Mouse (Mus musculus) spleen, postnatal 14 days (tissue): ENCODE measurements at regions not wholly inside any gene's neighbourhood (a gene's known extent, or its start where the extent isn't known, plus 50 kb on each side); places are given as distances from the start of the nearest gene placed in this dataset.
"Not testable (repeated sequence)": the region's sequence is repeated elsewhere in the genome, so short reads cannot be mapped to it uniquely, and the experiment has no call there.

Experiments
- DNase-seq, 2 experiments: peaks; one replicate each; pipeline ENCODE4 v3.0.0; 2021 to 2022; ENCODE audit warnings: low spot score in 2 of 2

GRCm38 (mm10) chr5:132955051-132955450 lies 411.9 kb upstream of the Auts2 start:
- no peak for DNase-seq

- DNase-seq, result no peak
Measured at GRCm38 (mm10) chr5:132933439-132933980, 390.4 kb upstream of the Auts2 start.

GRCm38 (mm10) chr5:132929955-132930354 lies 386.8 kb upstream of the Auts2 start:
- not testable (repeated sequence) for DNase-seq

- no peak for DNase-seq
Measured at GRCm38 (mm10) chr5:132923365-132923764, 380.2 kb upstream of the Auts2 start.

- DNase-seq, result no peak
Measured at GRCm38 (mm10) chr5:132909056-132909455, 365.9 kb upstream of the Auts2 start.

- DNase-seq, result no peak
Measured at GRCm38 (mm10) chr5:132908220-132908619, 365.1 kb upstream of the Auts2 start.

- no peak for DNase-seq
Measured at GRCm38 (mm10) chr5:132892591-132892990, 349.4 kb upstream of the Auts2 start.

GRCm38 (mm10) chr5:132884130-132884529 lies 341.0 kb upstream of the Auts2 start:
- no peak for DNase-seq

- no peak for DNase-seq
Measured at GRCm38 (mm10) chr5:132882291-132882690, 339.1 kb upstream of the Auts2 start.

- DNase-seq, result no peak
Measured at GRCm38 (mm10) chr5:132881170-132881569, 338.0 kb upstream of the Auts2 start.

GRCm38 (mm10) chr5:132876336-132876840 lies 333.2 kb upstream of the Auts2 start:
- DNase-seq, result no peak

GRCm38 (mm10) chr5:132858846-132859510 lies 315.8 kb upstream of the Auts2 start:
- DNase-seq, result no peak

- DNase-seq, result no peak
Measured at GRCm38 (mm10) chr5:132855619-132856510, 312.7 kb upstream of the Auts2 start.

GRCm38 (mm10) chr5:132850770-132851169 lies 307.6 kb upstream of the Auts2 start:
- no peak for DNase-seq

GRCm38 (mm10) chr5:132848086-132848485 lies 304.9 kb upstream of the Auts2 start:
- DNase-seq, result no peak

GRCm38 (mm10) chr5:132843284-132843683 lies 300.1 kb upstream of the Auts2 start:
- no peak for DNase-seq

- no peak for DNase-seq
Measured at GRCm38 (mm10) chr5:132841794-132842193, 298.6 kb upstream of the Auts2 start.

- no peak for DNase-seq
Measured at GRCm38 (mm10) chr5:132837420-132837819, 294.3 kb upstream of the Auts2 start.

GRCm38 (mm10) chr5:132828993-132829392 lies 285.8 kb upstream of the Auts2 start:
- DNase-seq, result no peak

GRCm38 (mm10) chr5:132827555-132828333 lies 284.6 kb upstream of the Auts2 start:
- DNase-seq, result no peak

GRCm38 (mm10) chr5:132826009-132826408 lies 282.9 kb upstream of the Auts2 start:
- no peak for DNase-seq

GRCm38 (mm10) chr5:132817665-132818064 lies 274.5 kb upstream of the Auts2 start:
- no peak for DNase-seq
